Mouse (Mus musculus): ENCODE measurements around the gene Per2.

The Per2 gene

DNA sequence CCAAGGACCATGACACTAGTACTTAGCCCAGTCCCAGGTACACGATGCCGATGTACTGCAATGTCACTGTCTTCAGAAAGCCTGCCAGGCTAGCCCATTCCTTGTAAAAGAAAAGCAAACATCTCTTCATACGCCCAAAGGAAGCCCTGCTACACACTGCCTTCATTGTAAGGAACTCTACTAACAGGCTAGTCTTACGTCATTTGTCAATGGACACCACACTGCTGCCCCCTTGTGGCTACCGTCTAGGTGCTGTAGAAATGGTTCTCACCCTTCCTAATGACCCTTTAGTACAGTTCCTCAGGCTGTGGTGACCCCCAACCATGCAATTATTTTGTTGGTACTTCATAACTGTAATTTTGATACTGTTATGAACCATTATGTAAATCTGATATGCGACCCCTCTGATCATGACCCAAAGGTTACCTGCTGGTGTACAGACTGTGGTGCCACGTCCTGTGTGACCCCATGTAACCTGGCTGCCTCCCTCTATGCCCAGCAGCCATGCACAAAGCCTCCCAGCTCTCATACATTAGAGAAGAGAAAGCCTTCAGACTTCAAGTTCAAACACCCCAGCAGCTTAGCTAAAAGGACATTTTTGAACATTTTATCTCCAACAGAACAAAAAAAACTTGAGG is 78.6 kb downstream of the Per2 start:
- peak; percentile 75 for DNase-seq

- DNase-seq: no peak
Measured at GRCm38 (mm10) chr1:91373414-91373835, 85.7 kb downstream of the Per2 start.

- DNase-seq: no peak
Measured at GRCm38 (mm10) chr1:91370055-91370454, 89.1 kb downstream of the Per2 start.

GRCm38 (mm10) chr1:91369408-91369807 is 89.7 kb downstream of the Per2 start:
- DNase-seq: no peak

DNA sequence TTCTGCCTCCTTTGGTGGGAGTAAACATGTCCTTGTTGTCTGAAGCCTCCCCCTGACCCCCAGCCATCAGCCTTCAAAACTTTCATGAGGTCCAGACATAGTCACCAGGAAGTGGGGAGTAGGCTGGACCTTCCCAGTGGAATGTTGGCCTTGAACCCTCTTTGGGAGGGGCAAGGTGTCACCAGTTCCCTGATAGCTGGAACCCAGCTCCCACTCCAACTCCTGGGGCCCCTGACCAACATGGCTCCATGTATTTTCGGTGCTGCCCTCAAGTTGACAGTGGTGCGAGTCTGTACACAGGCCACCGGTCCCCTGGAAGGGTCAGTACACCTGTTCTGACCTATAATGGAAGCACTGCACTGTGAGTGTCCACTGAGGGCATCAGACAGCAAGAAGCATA is 91.8 kb downstream of the Per2 start:
- no peak for DNase-seq

- peak in 1 of 2 experiments; percentile 38 for DNase-seq
Measured at GRCm38 (mm10) chr1:91366215-91367108, 92.7 kb downstream of the Per2 start, which contains the start of gene Erfe. Erfe (plus strand) TSS chr1:91366430.

All from cerebellum, postnatal 36 days (tissue).